Mouse (Mus musculus) E14TG2a.4 (cell line): ENCODE measurements at regions not wholly inside any gene's neighbourhood (a gene's known extent, or its start where the extent isn't known, plus 50 kb on each side); places are given as distances from the start of the nearest gene placed in this dataset.

ENCODE experiments used
- CTCF ChIP-seq: conservative IDR thresholded peaks from 2 replicates; pipeline ENCODE4 v1.5.1; 2014; ENCODE audit warnings: low read length
- POU5F1 ChIP-seq: IDR thresholded peaks from 2 replicates; pipeline ENCODE4 v1.6.1; 2014; ENCODE audit warnings: low read length, borderline replicate concordance

DNA sequence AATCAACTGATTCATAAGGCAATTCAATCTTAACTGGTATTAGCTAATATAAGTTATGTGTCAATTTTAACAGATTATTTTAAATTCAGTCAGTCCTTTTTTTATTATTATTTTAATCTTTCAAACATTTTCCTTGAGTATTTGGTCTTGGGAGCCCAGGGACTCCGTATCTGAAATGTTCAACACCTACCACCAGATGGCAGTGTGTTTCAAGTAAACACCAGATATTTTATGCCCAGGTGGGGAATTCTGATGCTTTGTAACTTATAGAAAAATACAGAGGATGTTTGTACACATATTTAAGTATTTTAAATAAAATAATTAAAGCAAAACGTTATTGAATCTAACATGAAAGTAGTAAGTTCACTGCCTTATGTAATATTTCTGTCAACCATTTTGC is 619.2 kb downstream of the Iqcm start:
- TF ChIP-seq CTCF: peak; percentile 45
- no peak for TF ChIP-seq POU5F1
